Mouse (Mus musculus): ENCODE results near the gene 4931409K22Rik.

The 4931409K22Rik gene

DNA sequence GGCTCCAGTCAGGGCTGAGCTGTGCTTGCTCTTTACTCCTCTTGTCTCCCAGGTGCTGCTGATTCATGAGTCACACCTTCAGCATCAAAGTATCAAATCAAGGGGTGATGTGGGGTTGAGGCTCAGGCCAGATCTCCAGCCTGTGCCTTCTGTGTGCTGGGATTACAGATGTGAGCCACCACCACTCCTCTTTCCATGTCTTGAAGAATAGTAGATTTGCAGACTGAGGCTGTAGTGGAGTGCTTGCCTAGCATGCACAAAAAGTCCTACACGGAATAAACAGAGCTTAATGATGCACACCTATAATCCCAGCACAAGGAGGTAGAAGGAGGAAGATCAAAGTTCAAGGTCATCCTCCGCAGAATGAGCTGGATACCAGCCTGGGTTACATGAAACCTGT, at the start of gene 4931409K22Rik:
TSS of gene 4931409K22Rik (minus strand) at position 101 of the 400 bp plus-strand sequence.
- DNase-seq (ENCODE audit: low read depth) = no peak

DNA sequence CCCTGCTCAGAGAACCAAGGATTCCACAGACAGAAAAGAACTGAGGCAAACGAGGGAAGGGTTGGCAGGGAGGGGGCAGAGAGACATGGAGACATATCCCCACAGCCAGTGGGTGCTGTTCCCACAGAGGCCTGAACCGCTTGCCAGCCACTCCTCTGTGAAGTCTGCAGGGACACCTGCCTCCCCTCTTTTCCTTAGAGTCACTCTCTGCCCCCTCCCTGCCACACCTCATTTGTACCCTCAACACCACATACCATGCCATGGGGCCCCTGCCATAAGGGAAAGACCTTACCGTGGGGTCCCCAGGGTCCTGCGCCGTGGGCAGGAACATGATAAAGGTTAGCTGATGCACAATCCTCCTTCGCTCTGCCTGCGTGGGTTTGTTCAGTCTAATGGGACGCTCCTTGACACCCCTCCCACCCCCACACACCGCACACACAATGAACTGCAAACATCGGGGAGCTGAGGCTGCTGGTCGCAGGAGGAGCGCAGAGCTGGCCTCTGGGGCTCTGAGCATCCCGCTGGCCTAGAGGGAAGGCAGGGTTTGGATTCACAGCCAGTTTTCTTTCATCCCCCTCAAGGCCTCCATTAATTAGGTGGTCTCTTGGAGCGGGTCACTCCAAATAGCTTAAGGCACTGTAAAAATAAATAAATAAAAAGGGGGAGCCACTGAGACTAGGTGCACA, 49.5 kb upstream of the 4931409K22Rik start:
- DNase-seq (ENCODE audit: low read depth) = no peak

DNA sequence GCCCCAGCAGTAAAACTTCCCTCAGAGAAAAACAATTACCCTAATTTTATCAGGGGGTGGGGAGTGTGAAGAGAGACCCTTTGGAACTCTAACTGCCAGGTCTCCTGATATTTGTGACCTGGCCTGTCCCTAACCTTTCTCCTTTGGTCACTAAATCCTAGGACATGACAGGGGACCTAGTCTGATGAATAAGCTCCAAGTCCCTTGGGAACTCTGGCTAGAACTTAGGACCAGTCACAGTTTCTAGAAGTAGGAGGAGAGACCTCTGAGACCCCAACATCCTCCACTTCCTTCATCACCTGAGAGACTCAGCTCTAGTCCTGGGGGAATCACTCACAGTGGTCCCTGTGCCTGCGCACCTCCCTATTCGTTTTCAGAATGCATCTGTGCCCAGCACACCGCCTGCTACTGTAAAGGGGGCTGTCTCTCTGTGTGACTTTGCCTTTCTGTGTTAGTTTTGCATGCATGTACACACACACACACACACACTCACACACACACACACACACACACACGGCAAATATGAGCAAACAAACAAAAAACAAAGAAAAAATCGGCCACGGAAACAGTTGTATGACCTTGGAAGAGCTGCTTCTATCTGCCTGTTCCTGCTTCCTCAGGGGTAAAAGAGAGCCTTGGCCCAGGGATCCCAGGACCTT, 48.8 kb upstream of the 4931409K22Rik start:
- DNase-seq (ENCODE audit: low read depth) = no peak

DNA sequence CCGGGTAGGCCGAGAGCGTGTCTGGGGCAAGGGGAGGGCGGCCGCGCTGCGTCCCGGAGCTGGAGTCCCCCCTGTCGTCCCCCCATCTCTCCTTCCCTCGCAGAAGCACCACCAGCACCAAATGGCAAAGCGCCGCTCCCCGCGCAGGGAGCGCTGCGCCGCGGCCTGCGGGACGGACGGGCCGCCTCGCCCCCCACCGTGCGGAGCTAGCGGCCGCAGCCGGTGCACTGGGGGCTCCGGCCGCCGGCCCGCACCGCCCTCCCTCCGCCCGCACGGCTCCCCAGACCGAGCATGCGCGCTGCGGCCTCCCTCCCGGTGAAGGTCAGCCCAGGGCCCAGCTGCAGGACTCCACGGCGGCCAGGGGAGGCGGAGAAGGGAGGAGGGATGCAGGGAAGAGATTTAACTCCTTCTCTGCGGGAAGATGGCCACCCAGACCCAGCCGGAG, 48.1 kb upstream of the 4931409K22Rik start:
- no peak for DNase-seq (ENCODE audit: low read depth)

DNA sequence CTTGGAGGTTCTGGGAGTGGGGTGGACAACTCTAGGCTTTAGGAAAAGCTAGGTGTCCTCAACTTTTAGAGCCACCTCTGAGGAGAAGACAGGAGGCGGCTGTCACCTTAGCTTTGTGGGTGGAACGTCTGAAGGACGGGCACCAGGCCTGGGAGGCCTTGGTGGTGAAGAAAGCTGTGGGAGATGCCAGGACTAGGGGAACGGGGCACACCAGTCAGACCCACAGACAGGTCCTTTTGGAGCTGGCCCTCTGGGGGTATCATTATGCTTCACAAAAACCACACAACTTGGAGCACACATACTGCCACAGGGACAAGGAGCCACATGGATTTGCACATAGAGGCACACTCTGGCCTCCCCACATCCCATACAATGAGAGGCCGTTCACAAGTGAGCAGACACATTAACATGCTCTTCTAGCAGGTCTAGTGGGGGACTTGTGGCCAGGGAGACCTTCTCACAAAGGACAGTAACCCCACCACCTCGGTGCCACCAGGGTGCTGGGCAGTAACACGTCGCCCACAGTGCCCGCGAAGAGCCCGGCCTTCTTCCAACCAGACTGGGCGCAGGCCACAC, 47.6 kb upstream of the 4931409K22Rik start:
- no peak for DNase-seq (ENCODE audit: low read depth)

DNA sequence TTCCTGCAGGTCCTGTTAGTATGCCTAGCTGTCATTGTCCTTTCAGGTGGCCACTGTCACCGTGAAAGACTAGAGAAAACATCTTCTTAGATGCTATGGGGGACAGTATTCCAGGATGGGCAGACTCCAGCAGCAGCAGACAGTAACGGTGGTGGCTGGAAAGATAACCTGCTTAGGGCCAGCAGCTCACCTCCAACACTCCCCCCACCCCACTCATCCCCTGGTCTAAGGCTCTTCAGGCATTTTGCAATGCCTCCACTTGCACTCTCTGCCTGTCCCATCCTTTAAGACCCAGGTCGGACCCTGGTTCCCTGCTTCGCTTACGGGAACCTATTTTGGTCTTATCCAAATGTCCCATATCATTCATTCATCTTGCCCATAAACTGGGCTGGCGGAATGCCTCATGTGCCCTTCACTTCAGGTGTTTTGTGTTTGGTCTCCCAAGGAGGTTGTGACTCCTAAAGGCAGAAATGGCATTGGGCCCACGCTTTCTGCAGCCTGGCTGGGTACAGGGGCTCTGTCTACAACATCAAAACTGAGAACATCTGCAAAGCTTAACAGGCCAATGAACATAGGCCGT, 46.9 kb upstream of the 4931409K22Rik start:
- DNase-seq (ENCODE audit: low read depth) = no peak

DNA sequence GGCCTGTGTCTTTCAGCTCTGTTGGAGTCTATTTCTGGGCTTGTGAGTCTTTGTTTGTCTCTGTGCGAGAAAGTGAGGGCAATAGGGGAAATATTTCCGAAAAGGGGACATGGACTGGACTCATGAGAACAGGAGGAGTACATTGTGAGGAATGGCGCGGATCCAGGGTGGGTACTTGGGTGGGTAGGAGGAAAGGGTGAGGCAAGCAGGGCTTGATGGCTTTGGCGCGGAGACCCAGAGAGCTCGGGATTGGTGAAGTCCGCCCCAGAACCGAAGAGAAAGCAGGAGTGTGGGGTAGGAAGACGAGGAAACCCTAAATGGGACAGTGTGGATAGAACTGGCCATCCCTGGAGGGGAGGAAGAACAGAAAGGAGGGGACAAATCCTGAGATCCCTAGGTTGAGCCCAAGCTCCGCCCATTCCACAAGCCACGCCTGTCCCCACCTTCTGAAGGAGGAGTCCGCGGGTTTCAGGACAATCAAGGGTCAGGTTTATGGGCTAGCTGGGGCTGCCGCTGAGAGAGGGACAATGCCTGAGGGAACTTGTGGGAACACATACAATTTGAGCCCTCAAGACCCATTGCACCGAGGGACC, 46.2 kb upstream of the 4931409K22Rik start:
- no peak for DNase-seq (ENCODE audit: low read depth)

DNA sequence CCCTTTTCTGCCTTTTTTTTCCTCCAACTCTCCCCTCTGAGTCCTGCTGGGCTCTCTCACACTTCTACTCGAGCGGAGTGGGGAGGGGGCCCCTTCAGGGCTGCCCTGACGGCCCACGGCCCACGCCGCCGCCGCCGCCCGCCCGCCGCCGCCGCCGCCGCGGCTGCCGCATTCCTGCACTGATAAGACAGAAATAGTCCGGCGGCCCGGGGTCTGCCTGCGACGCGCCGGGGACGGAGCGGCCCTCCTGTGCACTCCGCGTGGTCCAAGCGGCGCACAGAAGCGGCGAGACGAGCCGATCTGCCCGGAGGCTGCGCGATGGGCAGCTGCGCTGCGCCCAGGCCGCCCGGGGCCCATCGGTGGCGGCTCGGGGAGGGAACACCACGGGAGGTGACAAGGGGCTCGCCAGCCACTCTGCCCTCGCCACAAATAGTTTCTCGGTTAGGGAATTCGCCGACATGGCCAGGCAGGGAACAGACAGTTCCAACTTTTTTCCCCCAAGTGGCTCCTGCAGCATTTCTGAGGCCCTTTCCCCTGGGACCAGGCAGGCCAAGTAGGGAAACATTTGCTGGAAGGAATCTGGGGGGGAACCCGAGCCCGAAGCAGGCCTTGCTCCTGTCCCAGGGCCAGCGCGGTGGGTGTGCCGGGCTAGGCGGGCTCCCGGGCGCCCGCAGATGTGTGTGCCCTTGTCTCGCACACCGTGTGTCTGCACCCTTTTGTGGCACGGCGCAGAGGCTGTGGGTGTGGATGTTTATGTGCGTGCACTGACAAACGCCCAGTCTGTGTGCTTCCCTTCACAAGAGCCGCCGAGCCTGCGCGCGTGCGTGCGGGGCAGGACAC, 45.5 kb upstream of the 4931409K22Rik start:
- DNase-seq (ENCODE audit: low read depth) = no peak

DNA sequence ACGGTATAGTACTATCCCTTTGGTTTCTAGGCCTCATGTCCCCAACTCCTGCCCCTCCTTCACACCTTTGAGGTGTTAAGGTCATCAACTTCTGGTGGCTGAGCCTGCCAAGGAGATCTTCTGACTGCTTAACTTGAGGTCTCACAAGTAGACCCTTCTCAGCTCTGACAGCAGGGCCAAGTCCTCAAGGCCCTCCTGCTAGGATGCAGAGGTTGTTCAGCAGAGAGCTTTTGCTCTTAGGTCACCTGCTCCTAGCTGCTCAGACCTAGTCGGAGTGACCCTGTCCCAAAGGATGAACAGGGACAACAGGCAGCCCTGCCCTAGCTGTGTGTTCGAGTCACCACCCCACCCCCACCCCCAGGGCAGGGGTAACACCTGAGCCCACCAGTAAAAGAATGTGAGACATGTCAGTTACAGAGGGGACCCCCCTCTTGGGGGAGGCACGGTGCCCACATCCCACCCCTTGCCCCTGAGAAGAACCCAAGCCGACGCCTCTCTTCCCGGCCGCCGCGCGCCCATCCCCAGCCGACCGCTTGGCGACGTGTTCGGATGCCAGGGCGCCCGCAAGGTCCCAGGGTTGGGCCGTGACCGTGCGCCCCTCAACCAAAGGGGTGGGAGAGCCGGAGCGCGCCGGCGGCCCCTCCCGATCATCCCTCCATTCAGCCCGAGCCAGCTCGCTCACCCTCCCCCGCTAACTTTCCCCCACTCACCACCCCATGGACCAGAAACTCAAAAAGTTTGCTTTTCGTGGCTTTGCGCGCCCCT, 44.6 kb upstream of the 4931409K22Rik start:
- no peak for DNase-seq (ENCODE audit: low read depth)

DNA sequence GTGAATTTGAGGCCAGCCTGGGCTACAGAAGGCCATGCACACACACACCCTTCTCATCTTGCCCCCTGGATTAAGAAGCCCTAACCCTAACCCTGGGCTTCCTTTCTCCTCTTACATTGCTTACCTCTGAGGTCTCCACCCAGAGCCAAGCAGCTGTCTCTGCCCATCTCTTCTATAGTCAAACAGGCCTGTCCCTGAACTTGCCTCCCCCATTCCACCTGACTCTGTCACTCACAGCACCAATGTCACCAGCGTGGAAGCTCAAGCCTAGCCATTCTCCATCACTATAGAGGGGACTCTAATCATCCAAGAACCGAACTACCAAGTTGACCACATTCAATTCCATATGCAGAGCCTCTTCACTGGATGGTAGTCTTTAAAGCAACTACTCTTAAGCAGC, 43.6 kb upstream of the 4931409K22Rik start:
- DNase-seq (ENCODE audit: low read depth) = no peak

DNA sequence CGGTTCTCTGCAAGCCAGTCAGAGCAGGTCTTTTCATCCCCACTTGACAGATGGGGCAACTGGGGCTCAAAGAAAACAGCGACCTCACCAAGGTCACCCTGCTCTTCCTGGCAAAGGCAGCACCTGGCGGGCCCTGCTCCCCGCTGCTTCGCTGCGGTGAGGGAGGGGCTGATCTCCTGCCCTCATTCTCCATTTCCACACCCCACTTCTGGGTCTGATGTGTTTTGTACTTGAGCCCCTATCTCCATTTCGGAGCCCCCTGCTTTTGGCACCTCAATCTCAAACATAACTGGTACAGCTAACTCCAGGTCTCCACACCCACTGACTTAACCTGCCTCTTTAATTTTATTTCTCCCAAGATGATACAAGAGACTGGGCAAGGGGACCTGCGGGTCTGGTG, 42.5 kb upstream of the 4931409K22Rik start:
- no peak for DNase-seq (ENCODE audit: low read depth)

DNA sequence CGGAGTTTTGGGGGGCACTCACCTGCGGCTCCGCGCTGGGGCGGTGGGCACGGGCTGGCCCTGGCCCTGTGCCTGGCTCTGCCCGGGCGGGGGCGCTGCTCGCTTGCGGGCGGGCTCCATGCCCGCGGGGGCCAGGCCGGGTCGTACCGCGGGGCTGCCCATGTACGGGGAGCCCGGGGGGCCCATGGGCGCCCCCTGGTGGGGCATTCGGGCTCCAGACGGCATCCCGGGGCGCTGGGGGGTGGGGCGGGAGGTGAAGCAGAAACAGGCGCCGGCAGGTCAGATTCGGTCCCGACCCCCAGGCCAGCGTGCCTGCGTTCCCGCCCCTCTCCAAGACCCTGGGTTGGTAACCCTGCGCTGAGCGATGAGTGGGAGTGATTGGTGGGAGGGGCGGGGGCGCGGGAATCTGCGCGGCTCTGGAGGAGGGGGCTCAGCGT, 42.0 kb upstream of the 4931409K22Rik start:
- no peak for DNase-seq (ENCODE audit: low read depth)

DNA sequence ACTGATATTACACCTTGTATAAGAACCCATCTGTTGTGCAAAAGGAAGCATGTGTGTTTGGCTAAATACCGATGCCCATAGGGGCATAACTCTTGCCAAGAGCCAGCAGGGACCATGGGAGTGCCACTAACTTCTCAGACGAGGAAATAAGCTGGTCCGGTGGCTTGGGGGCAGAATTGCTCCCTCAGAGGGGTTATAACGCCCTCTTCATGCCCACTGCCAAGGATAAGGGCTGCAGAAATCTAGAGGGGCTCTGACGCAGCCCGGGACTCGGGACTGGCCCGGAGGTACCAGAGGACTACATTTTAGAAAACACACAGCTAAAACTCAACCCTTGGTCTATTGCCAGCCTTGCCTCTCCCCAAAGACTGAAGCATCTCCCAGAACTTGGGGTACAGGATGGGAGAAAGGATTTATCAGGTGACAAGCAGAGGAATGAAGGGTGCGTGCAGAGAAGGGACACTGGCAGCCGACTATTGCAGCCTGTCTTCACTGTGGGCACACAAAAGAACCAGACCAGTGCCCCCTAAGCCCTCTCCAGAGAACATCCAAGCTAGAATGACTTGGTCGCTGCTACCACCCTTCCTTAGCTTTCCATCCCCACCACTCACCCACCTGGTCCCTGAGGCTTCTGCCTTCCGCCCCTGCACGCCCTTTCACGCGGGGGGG, 41.4 kb upstream of the 4931409K22Rik start:
- no peak for DNase-seq (ENCODE audit: low read depth)

DNA sequence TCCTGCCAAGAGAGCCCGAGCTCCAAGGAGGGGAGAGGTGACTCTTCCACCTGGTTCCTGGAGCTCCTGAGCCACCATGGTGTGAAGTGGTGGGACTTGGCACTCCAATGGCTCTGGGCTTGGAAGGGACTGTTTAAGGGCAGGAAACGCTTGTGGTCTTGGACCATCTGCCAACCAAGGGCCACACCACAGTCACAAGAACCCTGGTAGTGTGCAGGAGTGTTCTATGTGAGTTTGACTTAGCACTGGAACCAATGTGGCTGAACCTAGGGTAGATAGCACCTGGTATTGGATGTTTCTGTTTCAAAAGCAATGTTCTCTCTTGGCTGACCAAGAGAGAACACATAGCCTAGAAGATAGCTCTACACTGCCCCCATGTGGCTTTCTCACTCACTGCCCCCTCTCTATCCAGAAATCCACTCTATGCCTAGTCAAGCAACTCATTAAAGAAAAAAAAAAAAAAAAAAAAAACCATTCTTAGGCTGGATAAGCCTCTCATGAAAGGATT, 40.7 kb upstream of the 4931409K22Rik start:
- peak; percentile 80 for DNase-seq (ENCODE audit: low read depth)

DNA sequence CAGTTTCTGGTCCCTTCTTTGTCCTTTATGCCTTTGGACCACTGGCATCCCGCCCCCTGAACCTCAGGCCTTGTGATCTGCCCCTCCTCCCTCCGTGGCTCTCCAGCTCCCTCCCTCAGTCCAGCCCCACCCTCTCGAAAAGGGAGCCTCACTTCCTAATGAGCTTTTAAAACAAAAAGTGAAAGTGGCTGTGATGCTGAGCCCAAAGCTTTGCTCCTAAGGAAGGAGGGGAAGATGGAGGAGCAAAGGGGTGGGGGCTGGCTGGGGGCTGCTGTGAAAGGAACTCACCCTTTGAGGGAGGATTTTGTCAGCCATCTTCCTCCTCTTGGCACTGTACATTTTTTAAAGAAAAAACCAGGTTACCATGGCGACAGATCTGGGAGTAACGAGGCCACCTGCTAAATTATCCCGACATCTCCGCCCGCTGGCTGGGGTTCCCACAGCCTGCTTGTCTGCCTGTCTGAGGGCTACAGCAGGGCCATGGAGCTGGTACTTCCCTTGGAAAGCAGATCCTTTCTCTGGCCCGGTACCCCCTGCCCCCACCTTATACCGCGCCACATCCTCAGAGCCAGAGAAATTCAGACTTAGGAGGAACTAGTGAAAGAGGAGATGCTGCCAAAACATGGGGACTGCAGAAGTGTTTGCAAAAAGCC, 40.0 kb upstream of the 4931409K22Rik start:
- no peak for DNase-seq (ENCODE audit: low read depth)

DNA sequence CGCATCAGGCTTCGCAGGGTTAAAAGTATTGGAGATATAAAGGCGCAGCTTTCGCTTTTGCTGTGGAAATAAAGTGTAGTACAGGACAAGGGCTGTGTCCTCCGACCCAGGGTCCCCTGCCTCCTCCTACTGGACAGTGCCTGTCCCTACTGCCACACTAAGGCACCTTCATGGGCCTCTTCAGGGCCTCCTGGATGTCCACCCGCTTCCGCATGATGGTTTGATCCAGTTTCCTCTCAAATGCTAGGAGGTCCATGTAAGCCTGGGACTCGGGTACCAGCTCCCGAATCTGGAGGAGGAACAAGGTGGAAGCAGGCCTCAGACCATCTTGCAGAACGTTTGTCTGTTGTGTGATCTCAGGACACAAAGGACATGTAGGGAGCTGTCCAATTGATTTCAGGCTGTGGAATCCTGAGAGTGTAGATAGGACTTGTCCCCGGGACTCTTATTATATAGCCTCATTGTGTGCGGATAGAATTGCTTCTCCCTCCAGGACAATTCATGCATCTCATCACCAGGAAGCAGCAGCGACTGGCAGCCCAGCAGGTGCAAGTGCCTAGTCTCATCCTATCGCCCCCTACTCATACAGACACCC, 39.3 kb upstream of the 4931409K22Rik start:
- DNase-seq (ENCODE audit: low read depth) = no peak

DNA sequence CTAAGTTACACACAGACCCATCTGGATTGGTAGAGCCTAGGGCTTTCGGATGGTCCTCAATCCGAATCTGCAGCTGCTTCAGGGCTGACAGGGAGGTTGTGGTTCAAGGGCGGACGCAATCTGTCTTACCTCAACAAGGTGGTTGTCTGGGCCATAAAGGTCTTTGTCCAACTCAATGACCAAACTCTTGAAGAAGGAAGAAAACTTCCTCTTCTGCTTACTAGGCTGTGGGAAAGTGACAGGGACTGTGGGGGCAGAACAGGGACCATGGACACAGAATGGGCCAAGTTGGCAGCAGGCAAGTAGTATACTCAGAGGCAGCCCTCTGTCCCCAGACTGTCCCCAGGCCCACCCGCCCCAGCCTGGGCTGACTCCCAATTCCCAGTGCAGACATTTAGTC, 38.7 kb upstream of the 4931409K22Rik start:
- no peak for DNase-seq (ENCODE audit: low read depth)

DNA sequence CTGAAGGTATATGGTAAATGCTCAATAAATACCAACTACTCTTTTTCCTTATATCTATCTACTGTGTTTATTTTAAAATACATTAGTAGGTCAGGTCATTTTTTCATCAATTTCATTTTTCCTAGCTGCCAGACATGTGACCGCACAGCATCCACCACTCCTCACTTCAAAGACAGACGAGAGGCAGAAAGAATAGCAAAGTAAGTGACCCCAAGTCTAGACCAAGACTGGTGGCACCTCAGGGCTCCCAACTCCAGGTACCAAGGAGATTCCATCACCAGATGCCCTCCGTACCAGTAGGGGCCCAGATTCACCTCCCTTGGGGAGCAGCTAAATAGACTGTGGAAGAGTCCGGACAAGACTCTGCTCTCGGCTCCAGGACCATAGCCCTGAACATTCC, 37.7 kb upstream of the 4931409K22Rik start:
- no peak for DNase-seq (ENCODE audit: low read depth)

DNA sequence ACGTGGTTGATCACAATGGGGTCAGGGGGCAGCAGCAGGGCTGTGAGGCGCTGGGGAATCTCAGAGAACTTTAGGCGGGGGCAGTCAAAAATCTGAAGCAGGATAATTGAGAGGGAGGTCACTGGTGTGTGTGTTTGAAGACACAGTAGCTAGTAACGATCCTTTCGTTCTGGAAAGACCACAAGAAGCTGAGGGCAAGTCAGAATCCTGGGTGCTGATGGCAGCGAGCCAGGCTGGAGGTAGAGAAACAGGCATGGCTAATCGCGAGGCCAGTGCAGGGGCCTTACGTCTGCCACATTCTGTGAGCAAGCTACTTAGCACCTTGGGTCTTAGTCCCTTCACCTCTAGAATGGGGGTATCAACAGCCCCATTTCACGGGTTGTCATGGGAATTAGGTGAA, 37.3 kb upstream of the 4931409K22Rik start:
- no peak for DNase-seq (ENCODE audit: low read depth)

All from fibroblast of lung, adult 2 months (primary cell).